Mouse (Mus musculus): ENCODE data around the gene Tubg2. TPM values are rescaled to one million over a fixed set of nuclear protein-coding genes. Genes with fewer than 3 reads are reported as not detected.

Tubg2 gene
- polyA plus RNA-seq, 1 experiment from 2014 or later = 4.8 TPM

Other genes starting within 250 kb of the Tubg2 start
- gene Stat3, start 216.4 kb upstream of the Tubg2 start, polyA plus RNA-seq (2016; fragmentation: Nextera tagmentation; extraction: Ambion mirVana) = 21.1 and 31.5 TPM in 2 replicates
- gene Cavin1, start 185.0 kb upstream of the Tubg2 start, polyA plus RNA-seq (2016; fragmentation: Nextera tagmentation; extraction: Ambion mirVana) = 18.2 and 21.4 TPM in 2 replicates
- gene Atp6v0a1, start 146.5 kb upstream of the Tubg2 start, polyA plus RNA-seq (2016; fragmentation: Nextera tagmentation; extraction: Ambion mirVana) = 36.2 and 48.1 TPM in 2 replicates
- 11.2 and 12.9 TPM in 2 replicates for gene Naglu, start 85.9 kb upstream of the Tubg2 start, polyA plus RNA-seq (2016; fragmentation: Nextera tagmentation; extraction: Ambion mirVana)
- 0.14 TPM in 1 of 2 replicates, not detected in the other for gene Hsd17b1, start 77.5 kb upstream of the Tubg2 start, polyA plus RNA-seq (2016; fragmentation: Nextera tagmentation; extraction: Ambion mirVana)
- gene Coasy, start 73.3 kb upstream of the Tubg2 start, polyA plus RNA-seq (2016; fragmentation: Nextera tagmentation; extraction: Ambion mirVana) = 53.1 and 59.6 TPM in 2 replicates
- 44.7 and 49.7 TPM in 2 replicates for gene Mlx, start 68.6 kb upstream of the Tubg2 start, polyA plus RNA-seq (2016; fragmentation: Nextera tagmentation; extraction: Ambion mirVana)
- gene Psmc3ip, start 60.5 kb upstream of the Tubg2 start, polyA plus RNA-seq (2016; fragmentation: Nextera tagmentation; extraction: Ambion mirVana) = 59.7 and 72.5 TPM in 2 replicates
- gene Retreg3, start 36.0 kb upstream of the Tubg2 start, polyA plus RNA-seq (2016; fragmentation: Nextera tagmentation; extraction: Ambion mirVana) = 17.8 and 21.2 TPM in 2 replicates
- gene Tubg1, start 36.0 kb upstream of the Tubg2 start, polyA plus RNA-seq (2016; fragmentation: Nextera tagmentation; extraction: Ambion mirVana) = 136 and 141 TPM in 2 replicates
- 0.29 and 0.71 TPM in 2 replicates for gene Cntnap1, start 14.6 kb downstream of the Tubg2 start, polyA plus RNA-seq (2016; fragmentation: Nextera tagmentation; extraction: Ambion mirVana)
- 5.8 and 11.8 TPM in 2 replicates for gene Plekhh3, start 15.4 kb downstream of the Tubg2 start, polyA plus RNA-seq (2016; fragmentation: Nextera tagmentation; extraction: Ambion mirVana)
- gene Ccr10, start 19.5 kb downstream of the Tubg2 start, polyA plus RNA-seq (2016; fragmentation: Nextera tagmentation; extraction: Ambion mirVana) = 0.15 and 0.20 TPM in 2 replicates
- gene Ezh1, start 70.6 kb downstream of the Tubg2 start, polyA plus RNA-seq (2016; fragmentation: Nextera tagmentation; extraction: Ambion mirVana) = 13.1 TPM in 2 replicates
- gene Ramp2, start 90.1 kb downstream of the Tubg2 start, polyA plus RNA-seq (2016; fragmentation: Nextera tagmentation; extraction: Ambion mirVana) = 63.9 and 72.3 TPM in 2 replicates
- gene Vps25, start 97.8 kb downstream of the Tubg2 start, polyA plus RNA-seq (2016; fragmentation: Nextera tagmentation; extraction: Ambion mirVana) = 135 TPM in 2 replicates
- 6.7 and 7.6 TPM in 2 replicates for gene Wnk4, start 104.7 kb downstream of the Tubg2 start, polyA plus RNA-seq (2016; fragmentation: Nextera tagmentation; extraction: Ambion mirVana)
- gene Cntd1, start 123.1 kb downstream of the Tubg2 start, polyA plus RNA-seq (2016; fragmentation: Nextera tagmentation; extraction: Ambion mirVana) = 0.95 and 1.9 TPM in 2 replicates
- gene Coa3, start 123.2 kb downstream of the Tubg2 start, polyA plus RNA-seq (2016; fragmentation: Nextera tagmentation; extraction: Ambion mirVana) = 227 and 244 TPM in 2 replicates
- 153 and 166 TPM in 2 replicates for gene Becn1, start 146.4 kb downstream of the Tubg2 start, polyA plus RNA-seq (2016; fragmentation: Nextera tagmentation; extraction: Ambion mirVana)
- 166 and 190 TPM in 2 replicates for gene Psme3, start 160.3 kb downstream of the Tubg2 start, polyA plus RNA-seq (2016; fragmentation: Nextera tagmentation; extraction: Ambion mirVana)
- gene Aoc2, start 169.2 kb downstream of the Tubg2 start, polyA plus RNA-seq (2016; fragmentation: Nextera tagmentation; extraction: Ambion mirVana) = 1.5 and 2.1 TPM in 2 replicates
- 0.06 TPM in 1 of 2 replicates, not detected in the other for gene Aoc3, start 174.7 kb downstream of the Tubg2 start, polyA plus RNA-seq (2016; fragmentation: Nextera tagmentation; extraction: Ambion mirVana)
- not detected in 2 replicates for gene G6pc, start 211.7 kb downstream of the Tubg2 start, polyA plus RNA-seq (2016; fragmentation: Nextera tagmentation; extraction: Ambion mirVana)